Mouse (Mus musculus) erythroblast, embryonic 14.5 days (primary cell): Measurements from ENCODE around the gene Dph2. TPM values are rescaled to one million over a fixed set of nuclear protein-coding genes. Genes with fewer than 3 reads are reported as not detected.

Source experiments
- H3K27me3 ChIP-seq: 2 replicates; pipeline ENCODE4 v1.6.1; 2012; ENCODE audit warnings: inconsistent platforms; ENCODE audit not compliant: control insufficient read depth
- H3K36me3 ChIP-seq: 2 replicates; pipeline ENCODE4 v1.6.1; 2012; ENCODE audit warnings: mild to moderate bottlenecking, inconsistent platforms; ENCODE audit not compliant: control insufficient read depth
- H3K4me1 ChIP-seq: 2 replicates; pipeline ENCODE4 v1.6.1; 2012; ENCODE audit warnings: inconsistent platforms; ENCODE audit not compliant: control insufficient read depth
- H3K4me3 ChIP-seq: replicated peaks from 2 replicates; pipeline ENCODE3; 2012; ENCODE audit warnings: moderate library complexity, mild to moderate bottlenecking, inconsistent platforms
- H3K9me3 ChIP-seq: 2 replicates; pipeline ENCODE4 v1.6.1; 2012; ENCODE audit warnings: low read length, inconsistent platforms, mixed read lengths; ENCODE audit not compliant: control insufficient read depth
- GATA1 ChIP-seq: IDR thresholded peaks from 2 replicates; pipeline ENCODE4 v1.6.1; 2012; ENCODE audit warnings: low read length, inconsistent platforms, mixed read lengths
- TAL1 ChIP-seq: IDR thresholded peaks from 3 replicates; pipeline ENCODE4 v1.6.1; 2012; ENCODE audit warnings: low read length, inconsistent platforms, mixed read lengths
- polyA plus RNA-seq: library from polyadenylated mRNA; stranded (reverse); fragments of >175 nt; gene quantifications from 2 replicates; pipeline ENCODE4 v1.2.3, GENCODE M21; 2012

The Dph2 gene
- polyA plus RNA-seq, 1 experiment, result 0.31 TPM

DNA sequence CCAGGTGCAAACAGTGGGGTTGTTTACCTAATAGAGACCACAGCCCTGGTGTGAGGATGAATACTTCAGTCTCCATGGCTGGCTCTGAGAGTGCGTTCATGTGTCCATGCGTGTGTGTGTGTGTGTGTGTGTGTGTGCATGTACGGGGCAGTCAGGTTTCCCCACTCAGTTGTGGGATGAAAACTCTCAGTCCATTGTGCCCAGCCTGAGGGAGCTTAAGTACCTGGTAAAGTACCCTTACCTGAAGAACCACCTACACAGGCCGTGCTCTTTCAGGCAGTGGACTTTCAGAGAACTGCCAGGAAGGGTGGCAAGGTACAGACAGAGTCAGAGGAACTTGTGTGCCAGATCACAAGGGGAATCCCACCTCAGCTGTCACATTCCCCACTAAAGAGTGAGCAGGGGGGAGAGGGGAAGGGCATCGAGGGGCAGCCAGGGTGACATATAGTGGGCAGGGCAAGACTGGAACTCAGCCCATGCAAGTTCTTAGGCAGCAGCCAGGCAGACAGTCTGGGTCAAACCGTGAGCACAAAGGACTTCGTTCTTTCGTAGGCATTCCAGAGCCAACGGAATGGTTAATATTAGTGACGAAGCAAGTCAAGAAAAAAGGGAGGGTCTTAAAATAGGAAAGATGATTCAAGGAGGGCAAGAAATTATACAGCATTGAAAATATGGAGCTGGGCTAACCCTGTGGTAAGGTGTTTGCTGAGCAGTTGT, 39.5 kb downstream of the Dph2 start:
- H3K36me3 ChIP-seq, result peaks cover 100% of the 10 kb centered on the region
- H3K27me3 ChIP-seq, result no peaks in the 10 kb centered on the region; the same call in 1 of the 2 replicates
- no peaks in the 10 kb centered on the region for H3K9me3 ChIP-seq
- TF ChIP-seq GATA1, result no peak
- TF ChIP-seq TAL1, result no peak
- H3K4me1 ChIP-seq, result peaks cover 84% of the 10 kb centered on the region
- H3K4me3 ChIP-seq, result no peak overlapping the region

DNA sequence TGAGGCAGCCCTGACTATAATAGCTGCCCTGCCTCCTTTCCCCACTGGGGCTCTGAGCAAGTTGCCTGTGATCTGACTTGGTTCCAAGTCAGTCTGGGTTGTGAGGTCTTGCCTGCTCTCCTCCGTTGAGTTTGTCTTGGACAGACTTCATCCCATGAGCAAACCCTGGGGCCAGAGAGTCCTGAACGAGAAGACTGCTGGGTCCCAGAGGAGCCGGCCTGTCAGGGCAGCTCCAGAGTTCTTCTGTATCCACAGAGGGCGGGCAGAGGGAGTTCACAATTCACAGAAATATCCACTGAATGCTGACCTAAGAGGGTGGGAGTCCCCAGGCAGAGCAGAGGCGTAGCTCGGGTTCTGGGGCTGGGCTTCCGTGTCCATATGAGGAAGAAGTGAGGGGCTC, 41.0 kb downstream of the Dph2 start:
- Histone ChIP-seq H3K36me3 (peaks cover 100% of the 10 kb centered on the region), H3K27me3 (no peaks in the 10 kb centered on the region; the same call in 1 of the 2 replicates), H3K9me3 (no peaks in the 10 kb centered on the region), H3K4me3 (no peak overlapping the region), H3K4me1 (peaks cover 87% of the 10 kb centered on the region)
- TF ChIP-seq TAL1 (no peak), GATA1 (no peak)

DNA sequence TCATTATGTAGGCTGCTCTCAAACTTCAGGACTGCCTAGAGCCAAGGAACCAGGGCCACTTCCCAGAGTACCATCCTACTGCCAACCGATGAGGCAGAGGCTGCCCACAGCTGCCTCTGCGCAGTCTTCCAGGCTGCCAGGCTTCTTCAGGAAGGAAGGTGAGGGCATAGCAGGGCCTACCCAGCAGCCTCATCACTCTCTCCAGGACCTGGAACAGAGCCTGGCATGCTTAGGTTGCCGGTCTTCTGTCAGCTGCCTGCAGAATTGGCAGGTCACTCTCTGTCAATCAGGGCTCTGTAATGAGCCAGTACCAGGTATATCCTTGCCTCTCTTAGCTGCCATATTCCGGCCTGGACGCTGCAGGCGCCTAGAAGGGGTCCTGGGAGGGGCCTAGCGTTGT, 41.7 kb downstream of the Dph2 start:
- Histone ChIP-seq H3K36me3 (peaks cover 100% of the 10 kb centered on the region), H3K27me3 (no peaks in the 10 kb centered on the region; the same call in 1 of the 2 replicates), H3K4me1 (peaks cover 87% of the 10 kb centered on the region)

DNA sequence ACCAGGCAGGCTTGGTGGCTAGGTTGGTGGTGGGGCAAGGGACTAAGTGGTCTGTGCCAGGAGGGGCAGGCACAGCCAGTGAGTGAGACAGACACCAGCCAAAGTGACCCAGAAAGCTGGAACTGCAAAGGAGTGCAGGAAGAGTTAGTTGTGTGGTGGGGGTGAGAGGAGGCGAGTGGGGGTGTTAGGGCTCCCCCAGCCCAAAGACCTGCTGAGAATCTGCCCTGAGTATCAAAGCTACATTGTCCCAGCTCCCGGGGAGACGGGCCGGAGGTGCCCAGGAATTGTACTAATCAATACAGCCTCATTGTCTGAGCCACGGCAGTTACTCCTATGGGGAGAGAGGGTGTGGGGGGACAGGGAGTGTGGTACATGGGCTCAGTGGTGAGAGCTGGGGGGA, 42.3 kb downstream of the Dph2 start:
- H3K4me3 ChIP-seq, result no peak overlapping the region
- H3K4me1 ChIP-seq, result peaks cover 87% of the 10 kb centered on the region
- H3K27me3 ChIP-seq, result no peaks in the 10 kb centered on the region; the same call in 1 of the 2 replicates
- H3K36me3 ChIP-seq, result peaks cover 100% of the 10 kb centered on the region
- TF ChIP-seq TAL1 (no peak), GATA1 (no peak)
- no peaks in the 10 kb centered on the region for H3K9me3 ChIP-seq

More for the DNA sequence above, 41.7 kb downstream of the Dph2 start:
- Histone ChIP-seq H3K4me3 (no peak overlapping the region), H3K9me3 (no peaks in the 10 kb centered on the region)
- no peak for TF ChIP-seq TAL1
- no peak for TF ChIP-seq GATA1

GRCm38 (mm10) chr4:117849063-117849462, 42.8 kb downstream of the Dph2 start:
- Histone ChIP-seq H3K4me3 (no peak overlapping the region), H3K4me1 (peaks cover 88% of the 10 kb centered on the region), H3K36me3 (peaks cover 100% of the 10 kb centered on the region), H3K9me3 (no peaks in the 10 kb centered on the region), H3K27me3 (no peaks in the 10 kb centered on the region; the same call in 1 of the 2 replicates)
- TF ChIP-seq GATA1, result no peak
- no peak for TF ChIP-seq TAL1

DNA sequence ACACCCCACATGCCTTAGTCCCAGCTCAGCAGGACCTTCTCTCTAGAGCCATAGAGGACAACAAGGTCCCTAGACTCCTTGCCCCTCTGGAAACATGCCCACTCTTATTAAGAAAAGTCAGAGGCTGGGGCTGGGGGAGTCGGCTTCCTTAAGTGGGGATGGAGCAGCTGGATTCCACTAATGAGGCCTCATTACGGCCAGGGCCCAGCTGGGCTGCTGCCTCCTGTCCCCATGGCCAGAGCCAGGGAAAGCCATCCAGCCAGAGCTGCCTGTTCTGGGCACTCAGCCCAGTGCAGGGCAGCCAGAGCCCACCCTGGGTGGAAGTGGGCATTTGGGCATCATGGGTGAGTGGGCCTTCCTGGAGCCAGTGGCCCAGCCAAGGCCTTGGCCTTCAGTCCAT, 44.8 kb downstream of the Dph2 start:
- TF ChIP-seq GATA1 (no peak), TAL1 (no peak)
- H3K4me1 ChIP-seq, result peaks cover 82% of the 10 kb centered on the region
- peaks cover 100% of the 10 kb centered on the region for H3K36me3 ChIP-seq
- no peaks in the 10 kb centered on the region for H3K9me3 ChIP-seq
- H3K4me3 ChIP-seq, result no peak overlapping the region
- H3K27me3 ChIP-seq, result no peaks in the 10 kb centered on the region; the same call in 1 of the 2 replicates

DNA sequence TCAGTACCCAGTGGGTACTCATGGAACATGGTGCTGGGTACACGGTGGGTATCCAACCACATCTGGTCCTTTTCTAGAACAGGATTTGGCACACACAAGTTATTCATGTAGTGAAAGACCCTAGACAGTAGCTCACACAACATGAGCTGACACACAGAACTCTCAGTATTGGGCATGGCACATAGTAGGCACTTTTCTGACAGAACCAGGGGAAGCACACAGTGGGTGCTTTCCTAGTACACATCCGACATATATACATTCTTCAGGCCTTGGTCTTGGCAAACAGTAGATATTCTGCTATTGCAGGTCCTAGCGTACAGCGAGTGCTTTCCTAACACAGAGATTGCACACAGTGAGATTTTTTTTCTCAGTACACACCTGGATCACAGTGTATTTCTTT, 45.6 kb downstream of the Dph2 start:
- peaks cover 88% of the 10 kb centered on the region for H3K4me1 ChIP-seq
- peaks cover 100% of the 10 kb centered on the region for H3K36me3 ChIP-seq
- H3K4me3 ChIP-seq, result no peak overlapping the region
- H3K27me3 ChIP-seq, result no peaks in the 10 kb centered on the region; the same call in 1 of the 2 replicates
- H3K9me3 ChIP-seq, result no peaks in the 10 kb centered on the region
- no peak for TF ChIP-seq GATA1
- no peak for TF ChIP-seq TAL1

DNA sequence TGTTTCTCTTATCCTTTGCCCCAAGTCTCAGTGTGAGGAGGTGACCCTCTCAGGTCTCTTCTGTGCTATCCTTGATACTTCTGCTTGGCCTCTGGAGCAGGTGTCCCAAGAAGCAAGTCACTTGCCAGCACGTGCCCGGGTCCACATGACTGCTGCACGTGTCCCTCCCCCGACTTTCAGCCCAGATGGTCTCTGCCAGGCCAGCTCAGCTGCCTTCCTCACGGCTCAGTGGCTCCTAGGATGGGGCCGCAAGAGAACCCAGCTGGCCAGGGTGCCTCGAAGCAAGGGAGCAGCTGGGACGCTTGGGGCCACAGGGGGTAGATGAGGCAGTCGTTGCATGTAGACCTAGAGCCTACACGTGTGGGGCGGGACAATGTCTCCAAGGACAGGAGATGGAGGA, 46.5 kb downstream of the Dph2 start:
- peaks cover 100% of the 10 kb centered on the region for H3K36me3 ChIP-seq
- peaks cover 91% of the 10 kb centered on the region for H3K4me1 ChIP-seq
- no peaks in the 10 kb centered on the region; the same call in 1 of the 2 replicates for H3K27me3 ChIP-seq
- no peak overlapping the region for H3K4me3 ChIP-seq
- no peak for TF ChIP-seq TAL1
- no peak for TF ChIP-seq GATA1
- no peaks in the 10 kb centered on the region for H3K9me3 ChIP-seq

GRCm38 (mm10) chr4:117844467-117844866, 47.4 kb downstream of the Dph2 start:
- TF ChIP-seq GATA1 (no peak), TAL1 (no peak)
- H3K4me3 ChIP-seq, result no peak overlapping the region
- H3K36me3 ChIP-seq, result peaks cover 100% of the 10 kb centered on the region
- H3K27me3 ChIP-seq, result no peaks in the 10 kb centered on the region; the same call in 1 of the 2 replicates
- peaks cover 91% of the 10 kb centered on the region for H3K4me1 ChIP-seq
- no peaks in the 10 kb centered on the region for H3K9me3 ChIP-seq
